Mouse (Mus musculus) liver, embryonic 11.5 days (tissue): ENCODE results near the gene 5830473C10Rik. TPM values are rescaled to one million over a fixed set of nuclear protein-coding genes. Genes with fewer than 3 reads are reported as not detected.
A peak's percentile ranks its signal among the peaks of the same experiment; 100 is the strongest.

ENCODE experiments used
- ATAC-seq: fragments of 200-750 bp; cut with Nextera tagmentation; replicated peaks from 2 replicates; pipeline ENCODE4 v1.8.0; 2017; ENCODE audit warnings: moderate number of reproducible peaks, mild to moderate bottlenecking, moderate TSS enrichment, moderate library complexity; ENCODE audit not compliant: low FRiP score
- DNase-seq: peaks from one replicate; pipeline ENCODE4 v3.0.0-alpha.2; 2017; ENCODE audit warnings: low spot score
- H3K27ac ChIP-seq: fragments of 300-500 bp; sonication (generic); 2 replicates; pipeline ENCODE4 v1.5.1; 2014; ENCODE audit warnings: mild to moderate bottlenecking, low read depth, low read length, control low read depth
- H3K27me3 ChIP-seq: fragments of 300-500 bp; sonication (generic); replicated peaks from 2 replicates; pipeline ENCODE4 v1.6.1; 2014; ENCODE audit warnings: low read length, mixed read lengths; ENCODE audit not compliant: control insufficient read depth, insufficient read depth
- H3K36me3 ChIP-seq: fragments of 300-500 bp; sonication (generic); 2 replicates; pipeline ENCODE4 v1.6.1; 2014; ENCODE audit warnings: mild to moderate bottlenecking, low read length, moderate library complexity, mixed read lengths; ENCODE audit not compliant: control insufficient read depth, insufficient read depth
- H3K4me1 ChIP-seq: fragments of 300-500 bp; sonication (generic); replicated peaks from 2 replicates; pipeline ENCODE4 v1.6.1; 2014; ENCODE audit warnings: low read length, mixed read lengths; ENCODE audit not compliant: control insufficient read depth, insufficient read depth
- H3K4me2 ChIP-seq: fragments of 300-500 bp; sonication (generic); 2 replicates; pipeline ENCODE4 v1.6.1; 2014; ENCODE audit warnings: mild to moderate bottlenecking, control low read depth, moderate library complexity
- H3K4me3 ChIP-seq: fragments of 300-500 bp; sonication (generic); 2 replicates; pipeline ENCODE4 v1.5.1; 2014; ENCODE audit warnings: low read depth, low read length, control low read depth
- H3K9ac ChIP-seq: fragments of 300-500 bp; sonication (generic); 2 replicates; pipeline ENCODE4 v1.6.1; 2014; ENCODE audit warnings: low read depth, low read length, control low read depth
- H3K9me3 ChIP-seq: fragments of 300-500 bp; sonication (generic); 2 replicates; pipeline ENCODE4 v1.6.1; 2016; ENCODE audit warnings: low read length, inconsistent platforms, mixed read lengths; ENCODE audit not compliant: control insufficient read depth
- WGBS: fragments of 180-500 bp; shearing (Covaris S2); extraction: QIAGEN DNeasy Blood & Tissue Kit; methylation state at CpG from one replicate; pipeline ENCODE4 v1.1.7; 2014; 5-methylcytosine and 5-hydroxymethylcytosine counted together
- polyA plus RNA-seq: library from polyadenylated mRNA; unstranded; fragments of >200 nt; fragmentation: Nextera tagmentation; extraction: Ambion mirVana; gene quantifications from 2 replicates; pipeline ENCODE4 v1.2.1, GENCODE M21; 2014

The 5830473C10Rik gene
- polyA plus RNA-seq, 1 experiment from 2014 or later: 0.19 TPM

- Histone ChIP-seq H3K4me2 (no peak overlapping the region), H3K4me3 (no peak overlapping the region), H3K4me1 (no peaks in the 10 kb centered on the region), H3K9ac (no peak overlapping the region), H3K27me3 (no peaks in the 10 kb centered on the region), H3K9me3 (no peaks in the 10 kb centered on the region), H3K36me3 (no peaks in the 10 kb centered on the region), H3K27ac (no peak overlapping the region)
- ATAC-seq (no peak), DNase-seq (no peak)
- 87% methylated on average over 4 of the region's 4 CpGs for whole genome bisulfite sequencing
These were observed 66.5 kb downstream of the 5830473C10Rik start for GRCm38 (mm10) chr5:90627423-90627822.

- no peak for DNase-seq
- H3K9ac ChIP-seq: no peak overlapping the region
- H3K4me3 ChIP-seq: no peak overlapping the region
- no peak overlapping the region for H3K27ac ChIP-seq
- ATAC-seq: no peak
- no peaks in the 10 kb centered on the region for H3K4me1 ChIP-seq
- 81% methylated on average over 3 of the region's 3 CpGs for WGBS
- no peaks in the 10 kb centered on the region for H3K9me3 ChIP-seq
- H3K27me3 ChIP-seq: no peaks in the 10 kb centered on the region
- no peaks in the 10 kb centered on the region for H3K36me3 ChIP-seq
- no peak overlapping the region for H3K4me2 ChIP-seq
These were observed 67.1 kb downstream of the 5830473C10Rik start for GRCm38 (mm10) chr5:90628011-90628410.

- WGBS: 86% methylated on average over 1 of the region's 1 CpGs
- ATAC-seq (no peak), DNase-seq (no peak)
- H3K36me3 ChIP-seq: no peaks in the 10 kb centered on the region
- H3K4me2 ChIP-seq: no peak overlapping the region
- no peaks in the 10 kb centered on the region for H3K9me3 ChIP-seq
- no peak overlapping the region for H3K4me3 ChIP-seq
- H3K9ac ChIP-seq: no peak overlapping the region
- no peaks in the 10 kb centered on the region for H3K27me3 ChIP-seq
- no peak overlapping the region for H3K27ac ChIP-seq
- H3K4me1 ChIP-seq: no peaks in the 10 kb centered on the region
These were observed 67.6 kb downstream of the 5830473C10Rik start for GRCm38 (mm10) chr5:90628530-90628929.

GRCm38 (mm10) chr5:90634885-90635284, 74.0 kb downstream of the 5830473C10Rik start:
- WGBS: 75% methylated on average over 7 of the region's 7 CpGs
- Histone ChIP-seq H3K4me1 (no peaks in the 10 kb centered on the region), H3K9me3 (no peaks in the 10 kb centered on the region), H3K4me2 (no peak overlapping the region), H3K36me3 (no peaks in the 10 kb centered on the region), H3K9ac (no peak overlapping the region), H3K27ac (no peak overlapping the region), H3K27me3 (no peaks in the 10 kb centered on the region), H3K4me3 (no peak overlapping the region)
- no peak for ATAC-seq
- no peak for DNase-seq

- no peaks in the 10 kb centered on the region for H3K36me3 ChIP-seq
- peak; percentile 59 for DNase-seq
- peak within 1 kb of the TSS; percentile 52 for H3K4me3 ChIP-seq
- ATAC-seq: peak; percentile 88
- H3K9me3 ChIP-seq: no peaks in the 10 kb centered on the region
- H3K4me2 ChIP-seq: peak within 1 kb of the TSS; percentile 83
- WGBS: 12% methylated on average over 26 of the region's 26 CpGs
- H3K9ac ChIP-seq: peak within 1 kb of the TSS; percentile 48
- peaks cover 3% of the 10 kb centered on the region for H3K4me1 ChIP-seq
- peak within 1 kb of the TSS; percentile 2; the same call in 1 of the 2 replicates for H3K27ac ChIP-seq
- no peaks in the 10 kb centered on the region for H3K27me3 ChIP-seq
These were observed 79.6 kb downstream of the 5830473C10Rik start, which contains the start of gene Rassf6 for GRCm38 (mm10) chr5:90640286-90641217. Rassf6 (minus strand) TSS chr5:90640657.

- peaks cover 3% of the 10 kb centered on the region for H3K4me1 ChIP-seq
- H3K27ac ChIP-seq: peak overlapping the region; percentile 2; the same call in 1 of the 2 replicates
- DNase-seq: no peak
- no peak overlapping the region for H3K9ac ChIP-seq
- peak overlapping the region; percentile 83 for H3K4me2 ChIP-seq
- peak; percentile 56; the same call in 1 of the 2 replicates for ATAC-seq
- no peaks in the 10 kb centered on the region for H3K27me3 ChIP-seq
- H3K9me3 ChIP-seq: no peaks in the 10 kb centered on the region
- 0 out of 2 replicates have a peak overlapping the region, but pooled peaks have one; percentile 12 for H3K4me3 ChIP-seq
- H3K36me3 ChIP-seq: no peaks in the 10 kb centered on the region
- WGBS: 56% methylated on average over 10 of the region's 10 CpGs
These were observed 80.3 kb downstream of the 5830473C10Rik start for GRCm38 (mm10) chr5:90641218-90641610.

- Histone ChIP-seq H3K4me1 (0 out of 2 replicates have a peak, but pooled peaks cover under 1% of the 10 kb centered on the region), H3K27ac (no peak overlapping the region), H3K4me2 (no peak overlapping the region), H3K27me3 (no peaks in the 10 kb centered on the region), H3K36me3 (no peaks in the 10 kb centered on the region), H3K4me3 (no peak overlapping the region), H3K9ac (no peak overlapping the region), H3K9me3 (no peaks in the 10 kb centered on the region)
- 77% methylated on average over 3 of the region's 3 CpGs for WGBS
- DNase-seq (no peak), ATAC-seq (no peak)
These were observed 84.7 kb downstream of the 5830473C10Rik start for GRCm38 (mm10) chr5:90645579-90645978.

GRCm38 (mm10) chr5:90646398-90646797, 85.5 kb downstream of the 5830473C10Rik start:
- Histone ChIP-seq H3K4me3 (no peak overlapping the region), H3K9ac (no peak overlapping the region), H3K4me1 (no peaks in the 10 kb centered on the region), H3K4me2 (no peak overlapping the region), H3K9me3 (no peaks in the 10 kb centered on the region), H3K27me3 (no peaks in the 10 kb centered on the region), H3K27ac (no peak overlapping the region), H3K36me3 (no peaks in the 10 kb centered on the region)
- ATAC-seq (no peak), DNase-seq (no peak)
- 88% methylated on average over 5 of the region's 5 CpGs for WGBS
